Mouse (Mus musculus): ENCODE measurements at regions not wholly inside any gene's neighbourhood (a gene's known extent, or its start where the extent isn't known, plus 50 kb on each side); places are given as distances from the start of the nearest gene placed in this dataset.

DNA sequence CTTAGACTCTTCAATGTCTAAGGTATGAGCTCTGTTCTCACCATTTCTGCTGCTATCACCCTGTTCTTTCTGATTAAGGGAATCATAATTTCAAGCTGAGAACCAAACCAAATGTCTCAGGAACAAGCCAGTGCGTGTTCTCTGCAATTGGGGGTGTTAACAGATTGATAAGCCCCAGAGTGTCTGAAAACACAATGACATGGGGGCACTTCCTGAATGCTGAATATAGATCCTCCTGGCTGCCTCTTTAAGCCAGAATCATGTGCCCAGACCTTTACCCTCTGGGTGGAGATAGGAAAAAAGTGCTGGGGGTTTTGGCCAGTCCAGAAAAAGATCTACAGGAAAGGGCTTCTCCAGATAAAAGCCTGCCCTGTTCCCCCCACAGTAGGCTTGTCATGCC, 84.0 kb downstream of the Mtx3 start:
- H3K4me3 ChIP-seq (ENCODE audit: insufficient read depth in 1 of 2, low read depth in 2 of 2, low read length in 2 of 2), result no peak overlapping the region
- no peak overlapping the region for H3K9ac ChIP-seq (replicated peaks)
- TF ChIP-seq EP300 (IDR thresholded peaks at IDR 0.05; ENCODE audit: low read depth) (no peak), CTCF (IDR thresholded peaks at IDR 0.05; ENCODE audit: low read depth) (no peak)
- no peaks in the 10 kb centered on the region; the same call in 1 of the 2 replicates for H3K27me3 ChIP-seq (ENCODE audit: control insufficient read depth, insufficient read depth, low read length)
- no peaks in the 10 kb centered on the region for H3K9me3 ChIP-seq (ENCODE audit: control insufficient read depth, low read length)
- H3K4me1 ChIP-seq (replicated peaks; ENCODE audit: control insufficient read depth in 2 of 2, insufficient read depth in 2 of 2, low read length in 1 of 2), result no peaks in the 10 kb centered on the region
- WGBS (ENCODE audit: insufficient replicate concordance), result 17% methylated on average over 1 of the region's 1 CpGs
- no peak overlapping the region for H3K4me2 ChIP-seq (ENCODE audit: low read depth)
- no peak overlapping the region for H3K27ac ChIP-seq
- no peaks in the 10 kb centered on the region for H3K36me3 ChIP-seq (replicated peaks; ENCODE audit: control insufficient read depth, insufficient read depth, low read depth)
- DNase-seq (ENCODE audit: low read depth in 3 of 3, low spot score in 3 of 3) (no peak), ATAC-seq (ENCODE audit: insufficient read depth) (no peak)

DNA sequence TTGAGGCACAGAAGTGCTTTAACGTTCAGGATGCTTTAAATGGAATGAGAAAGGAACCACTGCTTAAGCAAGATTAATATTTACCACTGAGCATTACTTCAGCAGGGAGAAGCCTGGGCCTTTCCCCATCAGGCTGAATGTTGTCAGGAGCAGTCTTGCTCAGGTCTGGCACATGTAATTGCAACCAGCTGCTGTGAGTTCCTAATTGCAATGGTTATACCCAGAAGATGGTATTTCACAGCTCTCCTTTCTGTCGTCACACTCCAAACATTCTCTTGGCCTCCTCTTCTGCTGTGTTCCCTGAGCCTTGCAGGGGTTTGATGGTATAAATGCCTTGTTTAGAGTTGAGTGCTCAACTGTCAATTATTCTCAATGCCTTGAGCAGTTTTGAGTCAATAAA, 87.1 kb downstream of the Mtx3 start:
- DNase-seq (ENCODE audit: low read depth in 3 of 3, low spot score in 3 of 3) (no peak), ATAC-seq (ENCODE audit: insufficient read depth) (no peak)
- Histone ChIP-seq H3K36me3 (replicated peaks; ENCODE audit: control insufficient read depth, insufficient read depth, low read depth) (no peaks in the 10 kb centered on the region), H3K9ac (replicated peaks) (no peak overlapping the region), H3K9me3 (ENCODE audit: control insufficient read depth, low read length) (no peaks in the 10 kb centered on the region), H3K27me3 (ENCODE audit: control insufficient read depth, insufficient read depth, low read length) (no peaks in the 10 kb centered on the region), H3K27ac (no peak overlapping the region), H3K4me2 (ENCODE audit: low read depth) (no peak overlapping the region), H3K4me3 (ENCODE audit: insufficient read depth in 1 of 2, low read depth in 2 of 2, low read length in 2 of 2) (no peak overlapping the region), H3K4me1 (replicated peaks; ENCODE audit: control insufficient read depth in 2 of 2, insufficient read depth in 2 of 2, low read length in 1 of 2) (no peaks in the 10 kb centered on the region)
- 44% methylated on average over 2 of the region's 2 CpGs for WGBS (ENCODE audit: insufficient replicate concordance)
- TF ChIP-seq CTCF (IDR thresholded peaks at IDR 0.05; ENCODE audit: low read depth), result no peak
- no peak for TF ChIP-seq EP300 (IDR thresholded peaks at IDR 0.05; ENCODE audit: low read depth)

DNA sequence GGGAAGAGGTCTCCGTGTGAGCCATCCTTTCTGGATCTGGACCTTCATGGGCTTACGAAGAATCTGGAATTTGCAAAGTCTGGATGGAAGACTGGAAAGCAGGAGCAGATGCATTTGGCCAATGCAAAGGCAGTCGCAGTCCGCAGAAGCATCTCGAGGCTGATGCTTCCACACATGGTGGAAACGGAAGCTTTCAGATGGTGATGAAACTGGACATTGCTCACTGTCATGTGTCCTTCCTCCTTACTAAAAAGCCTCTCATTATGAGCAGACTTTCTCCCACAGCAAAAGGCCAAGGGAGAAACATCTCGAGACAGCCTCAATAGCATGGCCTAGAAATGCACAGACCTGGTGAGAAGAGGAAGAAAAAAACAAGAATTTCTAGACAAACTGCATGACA, 94.5 kb downstream of the Mtx3 start:
- Histone ChIP-seq H3K36me3 (replicated peaks; ENCODE audit: control insufficient read depth, insufficient read depth, low read depth) (no peaks in the 10 kb centered on the region), H3K9me3 (ENCODE audit: control insufficient read depth, low read length) (no peaks in the 10 kb centered on the region), H3K4me2 (ENCODE audit: low read depth) (no peak overlapping the region), H3K9ac (replicated peaks) (no peak overlapping the region), H3K27me3 (ENCODE audit: control insufficient read depth, insufficient read depth, low read length) (no peaks in the 10 kb centered on the region), H3K4me1 (replicated peaks; ENCODE audit: control insufficient read depth in 2 of 2, insufficient read depth in 2 of 2, low read length in 1 of 2) (no peaks in the 10 kb centered on the region), H3K27ac (no peak overlapping the region), H3K4me3 (ENCODE audit: insufficient read depth in 1 of 2, low read depth in 2 of 2, low read length in 2 of 2) (no peak overlapping the region)
- no peak for ATAC-seq (ENCODE audit: insufficient read depth)
- DNase-seq (ENCODE audit: low read depth in 3 of 3, low spot score in 3 of 3), result no peak
- WGBS (ENCODE audit: insufficient replicate concordance), result 74% methylated on average over 7 of the region's 7 CpGs
- TF ChIP-seq EP300 (IDR thresholded peaks at IDR 0.05; ENCODE audit: low read depth) (no peak), CTCF (IDR thresholded peaks at IDR 0.05; ENCODE audit: low read depth) (no peak)

DNA sequence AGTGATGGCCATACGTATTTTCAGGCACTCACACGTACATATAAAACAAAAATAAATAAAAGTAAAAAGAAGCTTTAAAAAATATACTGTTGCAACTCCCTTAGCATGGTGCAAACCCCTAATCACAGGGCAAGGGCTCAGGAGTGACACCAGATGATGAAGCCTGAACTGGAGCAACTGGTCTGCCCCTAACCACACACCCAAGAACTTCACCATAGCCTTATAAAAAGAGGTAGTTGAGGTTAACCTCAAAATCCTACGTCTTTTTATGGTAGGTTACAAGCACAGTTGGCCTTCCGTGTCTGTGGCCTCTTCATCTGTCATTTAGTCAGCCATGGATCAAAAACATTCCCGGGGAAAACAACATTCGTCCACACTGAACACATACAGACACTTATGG, 96.0 kb downstream of the Mtx3 start:
- H3K4me1 ChIP-seq (replicated peaks; ENCODE audit: control insufficient read depth in 2 of 2, insufficient read depth in 2 of 2, low read length in 1 of 2), result no peaks in the 10 kb centered on the region
- DNase-seq (ENCODE audit: low read depth in 3 of 3, low spot score in 3 of 3) (no peak), ATAC-seq (ENCODE audit: insufficient read depth) (no peak)
- H3K36me3 ChIP-seq (replicated peaks; ENCODE audit: control insufficient read depth, insufficient read depth, low read depth), result no peaks in the 10 kb centered on the region
- H3K27ac ChIP-seq, result no peak overlapping the region
- no peak overlapping the region for H3K4me3 ChIP-seq (ENCODE audit: insufficient read depth in 1 of 2, low read depth in 2 of 2, low read length in 2 of 2)
- WGBS (ENCODE audit: insufficient replicate concordance), result 18% methylated on average over 6 of the region's 6 CpGs
- H3K27me3 ChIP-seq (ENCODE audit: control insufficient read depth, insufficient read depth, low read length), result no peaks in the 10 kb centered on the region
- H3K9me3 ChIP-seq (ENCODE audit: control insufficient read depth, low read length), result no peaks in the 10 kb centered on the region
- no peak overlapping the region for H3K4me2 ChIP-seq (ENCODE audit: low read depth)
- TF ChIP-seq EP300 (IDR thresholded peaks at IDR 0.05; ENCODE audit: low read depth) (no peak), CTCF (IDR thresholded peaks at IDR 0.05; ENCODE audit: low read depth) (no peak)
- H3K9ac ChIP-seq (replicated peaks), result no peak overlapping the region

DNA sequence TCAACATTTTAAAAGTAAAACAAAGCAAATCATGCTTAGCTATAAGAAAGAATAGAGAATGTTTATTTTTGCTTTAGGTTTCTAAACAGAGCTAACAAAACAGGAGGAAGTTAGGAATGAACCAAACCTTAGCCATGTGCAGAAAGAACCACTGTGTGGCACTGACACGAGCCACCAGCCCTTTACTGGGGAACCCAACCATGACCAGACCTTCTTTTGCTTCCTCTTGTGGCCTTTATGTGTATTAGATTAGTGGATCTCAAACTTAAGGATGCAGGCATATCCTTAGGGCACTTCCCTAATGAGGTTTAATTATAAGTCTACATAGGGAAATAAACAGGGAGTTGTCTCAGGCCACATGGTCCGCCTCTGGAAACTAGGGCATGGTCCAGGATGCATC, 104.0 kb downstream of the Mtx3 start:
- TF ChIP-seq CTCF (IDR thresholded peaks at IDR 0.05; ENCODE audit: low read depth) (no peak), EP300 (IDR thresholded peaks at IDR 0.05; ENCODE audit: low read depth) (no peak)
- 33% methylated on average over 2 of the region's 2 CpGs for WGBS (ENCODE audit: insufficient replicate concordance)
- no peak for ATAC-seq (ENCODE audit: insufficient read depth)

More for the DNA sequence above, 104.0 kb downstream of the Mtx3 start:
- Histone ChIP-seq H3K4me3 (ENCODE audit: insufficient read depth in 1 of 2, low read depth in 2 of 2, low read length in 2 of 2) (no peak overlapping the region), H3K4me1 (replicated peaks; ENCODE audit: control insufficient read depth in 2 of 2, insufficient read depth in 2 of 2, low read length in 1 of 2) (no peaks in the 10 kb centered on the region), H3K27ac (no peak overlapping the region), H3K36me3 (replicated peaks; ENCODE audit: control insufficient read depth, insufficient read depth, low read depth) (no peaks in the 10 kb centered on the region), H3K9me3 (ENCODE audit: control insufficient read depth, low read length) (no peaks in the 10 kb centered on the region), H3K27me3 (ENCODE audit: control insufficient read depth, insufficient read depth, low read length) (no peaks in the 10 kb centered on the region), H3K9ac (replicated peaks) (no peak overlapping the region), H3K4me2 (ENCODE audit: low read depth) (no peak overlapping the region)
- no peak for DNase-seq (ENCODE audit: low read depth in 3 of 3, low spot score in 3 of 3)
